Mouse (Mus musculus) frontal cortex, postnatal 14 days (tissue): ENCODE results near the gene Xk.
"Not testable (repeated sequence)": the region's sequence is repeated elsewhere in the genome, so short reads cannot be mapped to it uniquely, and the experiment has no call there.

Source experiments
- DNase-seq, 2 experiments: peaks; one replicate each; pipeline ENCODE4 v3.0.0; 2022; ENCODE audit warnings: low spot score in 2 of 2

Xk gene

GRCm38 (mm10) chrX:9316457-9316856 lies 43.9 kb downstream of the Xk start:
- DNase-seq = not testable (repeated sequence)

GRCm38 (mm10) chrX:9327954-9328353 lies 55.4 kb downstream of the Xk start:
- not testable (repeated sequence) for DNase-seq

- DNase-seq = not testable (repeated sequence)
Observed at GRCm38 (mm10) chrX:9332366-9332962, 59.9 kb downstream of the Xk start.

GRCm38 (mm10) chrX:9333035-9333434 lies 60.5 kb downstream of the Xk start:
- peak in 1 of 2 experiments; percentile 29 for DNase-seq

GRCm38 (mm10) chrX:9334996-9335395 lies 62.4 kb downstream of the Xk start:
- DNase-seq = not testable (repeated sequence)

GRCm38 (mm10) chrX:9350327-9350726 lies 77.8 kb downstream of the Xk start, which contains the start of gene H2al1k:
H2al1k (plus strand) TSS chrX:9350627.
- DNase-seq = not testable (repeated sequence)
